Mouse (Mus musculus): Measurements from ENCODE around the gene Kng1.

The Kng1 gene

DNA sequence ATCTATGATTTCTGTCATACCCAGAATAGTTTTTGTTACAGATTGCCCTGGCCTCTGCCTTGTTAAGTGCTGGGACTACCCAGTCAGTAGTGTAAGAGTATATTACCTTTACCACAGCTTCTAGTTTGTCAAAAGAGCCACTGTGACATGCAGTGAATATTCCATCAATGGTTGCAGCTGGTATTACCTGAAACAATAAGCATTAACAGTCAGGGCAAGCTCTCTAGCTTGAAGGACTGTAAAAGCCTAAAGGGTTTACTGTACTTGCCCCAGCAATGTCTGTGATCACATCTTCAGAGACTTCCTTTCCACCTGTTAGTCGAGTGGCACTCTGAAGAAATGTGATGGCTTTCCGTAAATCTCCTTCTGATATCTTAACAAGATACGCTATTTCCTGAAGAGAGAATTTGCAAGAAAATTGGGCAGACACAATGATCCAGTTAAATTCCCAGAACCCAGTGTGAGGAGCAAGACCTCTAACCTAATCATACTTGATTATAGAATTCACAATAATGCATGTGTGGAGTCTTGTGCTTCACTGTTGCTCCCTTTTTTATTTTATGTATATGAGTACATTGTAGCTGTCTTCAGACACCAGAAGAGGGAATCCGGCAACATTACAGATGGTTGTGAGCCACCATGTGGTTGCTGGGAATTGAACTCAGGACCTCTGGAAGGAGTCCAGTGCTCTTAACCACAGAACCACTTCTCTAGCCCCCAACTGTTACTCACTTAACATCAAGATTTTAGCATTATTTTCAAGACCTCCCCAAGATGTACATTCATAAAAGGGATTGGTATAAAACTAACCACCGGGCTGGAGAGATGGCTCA, 56.9 kb downstream of the Kng1 start:
- no peak for DNase-seq

DNA sequence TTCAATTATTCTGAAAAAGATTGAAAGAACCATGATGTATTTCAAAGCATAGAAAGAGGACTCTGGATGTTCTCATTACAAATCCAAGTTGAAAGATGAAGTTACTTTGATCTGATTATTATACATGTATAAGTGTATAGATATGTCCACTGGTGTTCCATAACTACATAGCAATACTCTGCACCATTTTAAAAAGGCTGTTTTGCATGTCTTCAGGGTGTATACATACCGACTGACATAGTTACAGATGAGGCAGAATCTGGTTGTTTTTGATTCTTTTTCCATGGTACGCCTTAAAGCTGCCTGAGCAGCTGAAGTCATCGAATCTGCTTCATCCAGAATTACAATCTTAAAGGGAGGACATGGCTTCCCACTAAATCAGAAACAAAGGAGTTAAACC, 57.8 kb downstream of the Kng1 start:
- DNase-seq, result no peak

DNA sequence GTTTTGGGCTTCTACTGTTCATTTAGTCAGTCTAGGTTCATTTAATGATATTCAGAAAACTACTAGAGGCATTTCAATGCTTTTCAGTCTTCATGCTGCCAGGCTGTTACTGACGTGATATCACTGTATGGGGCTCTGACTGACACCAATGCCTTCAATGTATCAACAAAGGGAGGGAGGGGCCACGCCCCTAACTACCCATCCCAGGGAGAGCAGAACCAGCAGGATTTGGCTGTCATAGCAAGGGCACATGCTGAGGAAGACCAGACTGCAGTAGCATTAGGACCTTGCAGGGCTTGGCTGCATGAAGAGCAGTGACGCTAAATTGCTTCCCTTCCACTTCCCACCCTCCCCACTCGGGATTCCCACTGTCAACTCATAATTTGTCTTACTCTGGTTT, 59.5 kb downstream of the Kng1 start:
- DNase-seq, result no peak

DNA sequence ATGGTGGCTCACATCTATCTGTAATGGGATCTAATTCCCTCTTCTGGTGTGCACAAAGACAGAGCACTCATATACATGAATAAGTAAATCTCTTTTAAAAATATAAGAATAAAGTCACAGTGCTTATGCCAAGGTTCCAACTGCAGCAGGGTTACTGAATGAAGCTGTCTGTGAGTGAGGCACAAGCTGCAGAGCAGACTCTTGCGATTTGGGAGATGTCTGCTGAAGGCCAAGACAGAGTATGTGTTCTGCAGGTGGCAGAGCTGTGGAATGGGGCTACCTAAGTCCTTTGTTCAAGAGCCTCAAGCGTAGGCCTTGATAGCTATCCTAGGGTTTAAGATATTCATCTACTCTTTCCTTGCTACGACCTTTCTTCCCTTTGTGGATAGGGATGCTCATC, 64.8 kb downstream of the Kng1 start:
- DNase-seq, result no peak

DNA sequence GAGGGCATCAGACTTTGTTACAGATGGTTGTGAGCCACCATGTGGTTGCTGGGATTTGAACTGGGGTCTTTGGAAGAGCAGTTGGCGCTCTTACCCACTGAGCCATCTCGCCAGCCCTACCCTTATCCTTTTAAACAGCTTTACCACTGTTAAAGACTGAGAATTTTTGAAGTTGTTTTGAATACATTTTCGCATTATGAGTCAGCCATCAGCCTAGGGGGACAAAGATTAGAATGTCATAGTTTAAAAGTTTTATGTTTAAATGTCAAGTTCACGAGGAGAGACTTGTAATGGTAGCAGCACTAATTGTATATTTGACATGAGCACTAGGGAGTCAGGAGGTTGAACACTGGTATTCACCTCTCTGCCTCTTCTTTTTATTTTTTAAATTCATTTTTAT, 65.4 kb downstream of the Kng1 start:
- no peak for DNase-seq

DNA sequence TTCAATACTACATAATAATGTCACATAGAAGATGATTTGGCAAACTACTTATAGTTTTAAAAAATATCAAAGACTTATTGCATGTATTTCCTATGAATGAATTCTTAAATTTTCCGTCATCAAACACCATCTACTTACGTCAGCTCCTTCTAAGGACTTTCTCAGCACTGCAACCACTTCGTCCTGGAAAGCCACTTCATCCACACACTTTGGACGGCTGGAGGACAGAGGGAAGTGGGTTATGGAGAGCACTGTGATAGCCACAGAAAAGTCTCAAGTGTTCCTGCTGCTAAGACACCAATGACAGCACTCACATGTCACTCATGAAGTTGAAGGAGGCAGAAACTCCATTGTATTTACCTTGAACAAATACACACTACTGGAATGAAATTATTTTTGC, 66.7 kb downstream of the Kng1 start:
- DNase-seq, result no peak

DNA sequence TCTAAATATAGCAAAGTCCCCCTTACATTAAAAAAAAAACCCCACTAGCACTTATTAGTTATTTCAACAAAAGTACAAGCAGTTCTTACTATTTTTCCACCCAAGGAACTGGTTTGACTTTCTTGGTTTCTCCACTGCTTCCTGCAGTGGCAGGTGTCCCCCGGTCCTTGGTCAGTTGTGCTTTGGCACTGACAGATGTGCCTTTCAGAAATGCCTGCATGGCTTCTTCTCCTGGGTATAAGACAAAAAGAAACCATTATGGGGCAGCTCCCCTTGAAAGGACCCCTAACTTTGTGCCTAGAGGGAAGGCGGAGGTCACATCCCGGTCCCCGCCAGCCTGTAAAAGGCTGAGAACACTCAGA, 69.6 kb downstream of the Kng1 start:
- no peak for DNase-seq

DNA sequence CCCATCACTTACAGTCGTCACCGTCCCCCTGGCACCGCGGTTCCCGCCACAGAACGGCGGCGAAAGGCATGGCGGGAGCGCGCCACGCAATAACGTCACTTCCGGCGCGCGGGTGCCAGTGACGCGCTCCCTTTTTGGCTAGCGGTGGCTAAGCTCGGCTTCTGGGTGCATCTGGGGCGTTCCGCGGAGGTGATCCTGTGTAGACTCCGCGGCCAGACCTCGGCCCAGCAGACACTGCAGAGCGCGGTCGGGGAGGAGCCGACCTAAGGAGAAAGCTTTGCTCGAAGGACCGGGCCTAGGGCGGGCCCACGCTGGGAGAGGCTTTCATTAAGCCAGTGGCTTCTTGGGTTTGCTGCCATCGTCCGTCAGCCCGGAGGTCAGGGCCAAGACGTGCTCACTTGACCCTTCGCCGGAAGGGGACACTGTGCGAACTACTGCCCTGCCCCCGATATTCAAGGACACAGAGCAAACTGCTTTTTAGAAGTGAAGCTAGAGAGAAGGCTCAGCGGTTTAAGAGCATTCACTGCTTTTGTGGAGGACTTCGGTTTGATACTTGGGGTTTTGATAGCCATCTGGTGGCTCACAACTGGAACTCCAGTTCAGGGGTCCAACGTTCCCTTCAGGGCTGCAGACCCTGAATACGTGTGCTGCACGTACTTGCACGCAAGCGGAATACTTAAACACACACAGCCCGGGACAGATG, 70.2 kb downstream of the Kng1 start, which contains the start of gene Rfc4:
Gene Rfc4 (minus strand): TSS at position 65 of the 703 bp plus-strand sequence.
- peak; percentile 94 for DNase-seq

DNA sequence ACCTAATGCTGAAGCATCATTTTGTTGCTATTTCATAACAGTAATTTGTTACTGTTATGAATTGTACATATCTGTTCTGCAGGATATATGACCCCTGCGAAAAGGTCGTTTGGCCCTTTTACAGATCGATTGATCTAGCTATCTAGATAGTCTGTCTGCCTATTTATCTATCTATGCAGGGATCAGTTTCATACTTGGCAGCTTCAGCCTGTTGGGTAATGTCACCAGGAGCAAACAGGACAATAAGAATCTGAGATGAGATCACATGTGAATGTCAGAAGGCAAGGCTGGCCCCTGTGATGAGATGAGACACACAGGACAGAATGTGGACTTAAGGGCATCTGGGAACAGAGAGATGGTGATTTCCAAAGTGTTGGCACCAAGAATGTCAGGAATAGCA, 72.6 kb downstream of the Kng1 start:
- DNase-seq, result no peak
